Mouse (Mus musculus) heart, embryonic 15.5 days (tissue): ENCODE measurements around the gene H2-Q4. TPM values are rescaled to one million over a fixed set of nuclear protein-coding genes. Genes with fewer than 3 reads are reported as not detected.

Experiments used
- polyA plus RNA-seq: library from polyadenylated mRNA; unstranded; fragments of >200 nt; fragmentation: Nextera tagmentation; extraction: Ambion mirVana; gene quantifications from 2 replicates; pipeline ENCODE4 v1.2.1, GENCODE M21; 2015

Gene H2-Q4
- polyA plus RNA-seq, 1 experiment from 2014 or later = 2.1 TPM

Other genes starting within 250 kb of the H2-Q4 start
- gene Apom, start 247.6 kb upstream of the H2-Q4 start, polyA plus RNA-seq = 0.57 and 4.7 TPM in 2 replicates
- gene Bag6, start 244.4 kb upstream of the H2-Q4 start, polyA plus RNA-seq = 40.8 and 44.0 TPM in 2 replicates
- 95.1 and 142 TPM in 2 replicates for gene Prrc2a, start 214.7 kb upstream of the H2-Q4 start, polyA plus RNA-seq
- gene Aif1, start 203.5 kb upstream of the H2-Q4 start, polyA plus RNA-seq = 7.5 and 9.6 TPM in 2 replicates
- 8.1 and 12.2 TPM in 2 replicates for gene Lst1, start 191.2 kb upstream of the H2-Q4 start, polyA plus RNA-seq
- 1.5 and 4.8 TPM in 2 replicates for gene Ltb, start 185.2 kb upstream of the H2-Q4 start, polyA plus RNA-seq
- gene Tnf, start 177.6 kb upstream of the H2-Q4 start, polyA plus RNA-seq = 0.43 TPM in 1 of 2 replicates, not detected in the other
- gene Lta, start 174.3 kb upstream of the H2-Q4 start, polyA plus RNA-seq = 0.09 and 0.62 TPM in 2 replicates
- 0.35 and 0.48 TPM in 2 replicates for gene Gm16181, start 158.8 kb upstream of the H2-Q4 start, polyA plus RNA-seq
- gene Atp6v1g2, start 146.0 kb upstream of the H2-Q4 start, polyA plus RNA-seq = 8.9 and 9.4 TPM in 2 replicates
- 7.8 and 9.1 TPM in 2 replicates for gene Nfkbil1, start 143.8 kb upstream of the H2-Q4 start, polyA plus RNA-seq
- 213 and 268 TPM in 2 replicates for gene Ddx39b, start 137.9 kb upstream of the H2-Q4 start, polyA plus RNA-seq
- gene H2-D1, start 116.9 kb upstream of the H2-Q4 start, polyA plus RNA-seq = 56.6 and 101 TPM in 2 replicates
- gene H2-Q1, start 59.2 kb upstream of the H2-Q4 start, polyA plus RNA-seq = 0.06 and 0.09 TPM in 2 replicates
- gene H2-Q2, start 37.4 kb upstream of the H2-Q4 start, polyA plus RNA-seq = 1.3 and 1.6 TPM in 2 replicates
- gene H2-Q6, start 45.2 kb downstream of the H2-Q4 start, polyA plus RNA-seq = 0.43 and 1.8 TPM in 2 replicates
- gene H2-Q7, start 59.5 kb downstream of the H2-Q4 start, polyA plus RNA-seq = 0.98 and 4.0 TPM in 2 replicates
- 0.58 and 2.5 TPM in 2 replicates for gene H2-Q10, start 90.5 kb downstream of the H2-Q4 start, polyA plus RNA-seq
- gene Pou5f1, start 126.4 kb downstream of the H2-Q4 start, polyA plus RNA-seq = not detected in 2 replicates
- 51.8 and 63.3 TPM in 2 replicates for gene Tcf19, start 137.2 kb downstream of the H2-Q4 start, polyA plus RNA-seq
- gene Cchcr1, start 137.5 kb downstream of the H2-Q4 start, polyA plus RNA-seq = 12.8 and 15.4 TPM in 2 replicates
- 1.8 and 2.3 TPM in 2 replicates for gene Psors1c2, start 153.6 kb downstream of the H2-Q4 start, polyA plus RNA-seq
- 0.47 and 0.59 TPM in 2 replicates for gene Cdsn, start 172.5 kb downstream of the H2-Q4 start, polyA plus RNA-seq
- gene 2300002M23Rik, start 187.8 kb downstream of the H2-Q4 start, polyA plus RNA-seq = not detected in 2 replicates
- gene Sfta2, start 221.9 kb downstream of the H2-Q4 start, polyA plus RNA-seq = 2.7 and 5.6 TPM in 2 replicates
- gene Gm9573, start 247.0 kb downstream of the H2-Q4 start, polyA plus RNA-seq = not detected in 2 replicates